Mouse (Mus musculus): ENCODE measurements around the gene Fhl2. TPM values are rescaled to one million over a fixed set of nuclear protein-coding genes. Genes with fewer than 3 reads are reported as not detected.

The Fhl2 gene
- polyA plus RNA-seq (2016; fragmentation: Nextera tagmentation; extraction: Ambion mirVana): 7.6 and 11.2 TPM in 2 replicates

- no peaks in the 10 kb centered on the region for H3K27me3 ChIP-seq (ENCODE audit: insufficient read depth, poor library complexity, severe bottlenecking)
- WGBS: 76% methylated on average over 5 of the region's 5 CpGs
- H3K27ac ChIP-seq: no peak within 1 kb of the TSS
- H3K4me1 ChIP-seq (replicated peaks): peaks cover 6% of the 10 kb centered on the region; the same call in 1 of the 2 replicates
- H3K4me3 ChIP-seq: no peak within 1 kb of the TSS
- H3K9me3 ChIP-seq: no peaks in the 10 kb centered on the region
- DNase-seq (ENCODE audit: low spot score): no peak
- no peaks in the 10 kb centered on the region for H3K36me3 ChIP-seq
These were observed at the start of gene Fhl2 for GRCm38 (mm10) chr1:43196661-43197241. TSS of gene Fhl2 (minus strand) at chr1:43196984.

GRCm38 (mm10) chr1:43245014-43245413 lies 48.2 kb upstream of the Fhl2 start:
- Histone ChIP-seq H3K27ac (no peak overlapping the region), H3K4me1 (replicated peaks) (no peaks in the 10 kb centered on the region), H3K36me3 (no peaks in the 10 kb centered on the region), H3K4me3 (no peak overlapping the region), H3K27me3 (ENCODE audit: insufficient read depth, poor library complexity, severe bottlenecking) (no peaks in the 10 kb centered on the region), H3K9me3 (no peaks in the 10 kb centered on the region)
- no peak for DNase-seq (ENCODE audit: low spot score)
- WGBS: 74% methylated on average over 2 of the region's 2 CpGs

- no peaks in the 10 kb centered on the region for H3K27me3 ChIP-seq (ENCODE audit: insufficient read depth, poor library complexity, severe bottlenecking)
- no peak overlapping the region for H3K4me3 ChIP-seq
- no peaks in the 10 kb centered on the region for H3K36me3 ChIP-seq
- no peak overlapping the region for H3K27ac ChIP-seq
- H3K4me1 ChIP-seq (replicated peaks): no peaks in the 10 kb centered on the region
- no peaks in the 10 kb centered on the region for H3K9me3 ChIP-seq
- DNase-seq (ENCODE audit: low spot score): no peak
- WGBS: 87% methylated on average over 2 of the region's 2 CpGs
These were observed 44.4 kb upstream of the Fhl2 start for GRCm38 (mm10) chr1:43241208-43241607.

GRCm38 (mm10) chr1:43239796-43240313 lies 43.1 kb upstream of the Fhl2 start:
- 91% methylated on average over 2 of the region's 2 CpGs for WGBS
- H3K36me3 ChIP-seq: no peaks in the 10 kb centered on the region
- DNase-seq (ENCODE audit: low spot score): no peak

GRCm38 (mm10) chr1:43238471-43238870 lies 41.7 kb upstream of the Fhl2 start:
- H3K27ac ChIP-seq: no peak overlapping the region
- no peaks in the 10 kb centered on the region for H3K27me3 ChIP-seq (ENCODE audit: insufficient read depth, poor library complexity, severe bottlenecking)
- DNase-seq (ENCODE audit: low spot score): no peak
- H3K36me3 ChIP-seq: no peaks in the 10 kb centered on the region
- 86% methylated on average over 2 of the region's 2 CpGs for WGBS
- H3K4me3 ChIP-seq: no peak overlapping the region
- H3K4me1 ChIP-seq (replicated peaks): no peaks in the 10 kb centered on the region
- H3K9me3 ChIP-seq: no peaks in the 10 kb centered on the region

More at GRCm38 (mm10) chr1:43239796-43240313, 43.1 kb upstream of the Fhl2 start:
- Histone ChIP-seq H3K9me3 (no peaks in the 10 kb centered on the region), H3K27me3 (ENCODE audit: insufficient read depth, poor library complexity, severe bottlenecking) (no peaks in the 10 kb centered on the region), H3K27ac (no peak overlapping the region), H3K4me1 (replicated peaks) (no peaks in the 10 kb centered on the region), H3K4me3 (no peak overlapping the region)

GRCm38 (mm10) chr1:43237360-43238235 lies 40.8 kb upstream of the Fhl2 start:
- no peaks in the 10 kb centered on the region for H3K36me3 ChIP-seq
- H3K27me3 ChIP-seq (ENCODE audit: insufficient read depth, poor library complexity, severe bottlenecking): no peaks in the 10 kb centered on the region
- no peak overlapping the region for H3K4me3 ChIP-seq
- 82% methylated on average over 3 of the region's 3 CpGs for WGBS
- H3K9me3 ChIP-seq: no peaks in the 10 kb centered on the region
- no peak overlapping the region for H3K27ac ChIP-seq
- no peaks in the 10 kb centered on the region for H3K4me1 ChIP-seq (replicated peaks)
- DNase-seq (ENCODE audit: low spot score): no peak

- WGBS: 78% methylated on average over 8 of the region's 8 CpGs
- no peak for DNase-seq (ENCODE audit: low spot score)
- Histone ChIP-seq H3K36me3 (no peaks in the 10 kb centered on the region), H3K9me3 (no peaks in the 10 kb centered on the region), H3K4me3 (no peak overlapping the region), H3K4me1 (replicated peaks) (no peaks in the 10 kb centered on the region), H3K27me3 (ENCODE audit: insufficient read depth, poor library complexity, severe bottlenecking) (no peaks in the 10 kb centered on the region), H3K27ac (no peak overlapping the region)
These were observed 28.9 kb upstream of the Fhl2 start for GRCm38 (mm10) chr1:43225531-43226151.

- Histone ChIP-seq H3K36me3 (no peaks in the 10 kb centered on the region), H3K9me3 (no peaks in the 10 kb centered on the region), H3K27ac (no peak overlapping the region), H3K4me1 (replicated peaks) (no peaks in the 10 kb centered on the region), H3K27me3 (ENCODE audit: insufficient read depth, poor library complexity, severe bottlenecking) (no peaks in the 10 kb centered on the region), H3K4me3 (no peak overlapping the region)
- 80% methylated on average over 4 of the region's 4 CpGs for WGBS
- DNase-seq (ENCODE audit: low spot score): no peak
These were observed 28.2 kb upstream of the Fhl2 start for GRCm38 (mm10) chr1:43224943-43225342.

GRCm38 (mm10) chr1:43224171-43224570 lies 27.4 kb upstream of the Fhl2 start:
- Histone ChIP-seq H3K27ac (no peak overlapping the region), H3K4me1 (replicated peaks) (no peaks in the 10 kb centered on the region), H3K36me3 (no peaks in the 10 kb centered on the region), H3K4me3 (no peak overlapping the region), H3K27me3 (ENCODE audit: insufficient read depth, poor library complexity, severe bottlenecking) (no peaks in the 10 kb centered on the region), H3K9me3 (no peaks in the 10 kb centered on the region)
- 57% methylated on average over 2 of the region's 2 CpGs for WGBS
- DNase-seq (ENCODE audit: low spot score): no peak

- 88% methylated on average over 5 of the region's 5 CpGs for WGBS
- H3K27ac ChIP-seq: no peak overlapping the region
- H3K4me3 ChIP-seq: no peak overlapping the region
- no peak for DNase-seq (ENCODE audit: low spot score)
- H3K27me3 ChIP-seq (ENCODE audit: insufficient read depth, poor library complexity, severe bottlenecking): no peaks in the 10 kb centered on the region
- no peaks in the 10 kb centered on the region for H3K4me1 ChIP-seq (replicated peaks)
- H3K36me3 ChIP-seq: no peaks in the 10 kb centered on the region
- H3K9me3 ChIP-seq: no peaks in the 10 kb centered on the region
These were observed 26.3 kb upstream of the Fhl2 start for GRCm38 (mm10) chr1:43223097-43223496.

GRCm38 (mm10) chr1:43218016-43218680 lies 21.4 kb upstream of the Fhl2 start:
- Histone ChIP-seq H3K4me3 (no peak overlapping the region), H3K9me3 (no peaks in the 10 kb centered on the region), H3K27ac (no peak overlapping the region), H3K36me3 (no peaks in the 10 kb centered on the region), H3K4me1 (replicated peaks) (no peaks in the 10 kb centered on the region), H3K27me3 (ENCODE audit: insufficient read depth, poor library complexity, severe bottlenecking) (no peaks in the 10 kb centered on the region)
- DNase-seq (ENCODE audit: low spot score): no peak
- 95% methylated on average over 3 of the region's 3 CpGs for WGBS

- 81% methylated on average over 3 of the region's 3 CpGs for WGBS
These were observed 18.8 kb upstream of the Fhl2 start for GRCm38 (mm10) chr1:43215601-43216000.

More at GRCm38 (mm10) chr1:43215601-43216000, 18.8 kb upstream of the Fhl2 start:
- DNase-seq (ENCODE audit: low spot score): no peak
- Histone ChIP-seq H3K36me3 (no peaks in the 10 kb centered on the region), H3K27ac (no peak overlapping the region), H3K9me3 (no peaks in the 10 kb centered on the region), H3K4me1 (replicated peaks) (no peaks in the 10 kb centered on the region), H3K4me3 (no peak overlapping the region), H3K27me3 (ENCODE audit: insufficient read depth, poor library complexity, severe bottlenecking) (no peaks in the 10 kb centered on the region)

Data from hindbrain, embryonic 10.5 days (tissue).